Mouse (Mus musculus) retina, postnatal 1 day (tissue): ENCODE measurements around the gene Prmt8.

ENCODE experiments used
- DNase-seq: peaks from one replicate; pipeline ENCODE4 v3.0.0-alpha.2; 2012

The Prmt8 gene

DNA sequence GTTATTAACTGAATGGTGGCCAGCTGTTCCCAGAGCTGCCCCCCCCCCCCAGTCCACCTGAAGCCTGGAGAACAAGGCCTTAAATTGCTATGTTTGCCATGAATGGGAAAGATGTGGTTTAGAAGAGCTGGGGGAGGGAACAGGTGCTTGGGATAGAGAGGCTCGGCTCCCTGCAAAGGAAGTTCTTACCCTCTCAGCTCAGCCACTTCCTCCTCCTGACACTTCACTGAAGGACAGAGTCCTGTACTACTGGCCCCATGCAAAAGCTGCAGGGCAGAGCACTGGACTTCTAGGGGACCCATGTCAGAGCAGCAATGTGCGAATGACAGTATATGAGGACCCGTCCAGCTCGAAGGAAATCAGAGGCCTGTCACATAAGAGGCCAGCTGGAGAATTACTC lies 109.3 kb downstream of the Prmt8 start:
- DNase-seq: no peak

DNA sequence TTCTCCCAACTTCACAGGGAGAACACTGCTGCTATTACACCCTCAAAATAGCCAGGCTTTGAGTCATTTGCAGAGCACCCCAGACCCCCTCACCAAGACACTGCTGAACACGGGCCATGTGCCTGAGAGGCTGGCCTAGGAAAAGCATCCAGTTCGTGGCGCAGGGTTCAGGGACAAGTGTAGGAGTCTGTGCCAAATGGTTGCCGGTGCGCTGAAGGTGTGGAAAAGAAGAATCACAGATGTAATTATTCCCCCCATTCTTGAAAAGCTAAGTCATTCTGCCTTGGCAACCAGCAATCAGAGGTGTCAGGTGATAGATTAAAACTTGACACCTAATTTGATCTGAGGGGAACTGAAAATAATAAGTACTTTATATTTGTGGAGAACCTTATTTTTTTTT lies 109.8 kb downstream of the Prmt8 start:
- no peak for DNase-seq

DNA sequence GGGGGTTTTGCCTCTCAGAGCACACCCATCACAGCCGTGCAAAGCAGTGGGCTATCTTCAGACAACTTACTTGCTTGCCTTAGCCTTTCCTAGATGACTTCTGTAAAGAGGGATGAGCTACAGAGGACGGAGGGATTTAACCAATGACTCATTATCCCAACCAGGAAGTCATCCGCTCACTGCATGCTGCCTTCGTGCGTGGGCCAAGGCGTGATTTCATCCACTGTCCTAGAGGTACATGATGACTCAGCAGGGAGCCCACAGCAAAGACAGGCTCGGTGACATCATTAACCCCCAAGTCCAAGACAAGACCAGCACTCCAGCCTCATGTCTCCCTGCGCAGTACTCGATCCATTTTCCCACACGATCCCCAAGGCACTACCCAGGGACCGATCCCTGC lies 112.1 kb downstream of the Prmt8 start:
- DNase-seq: no peak

DNA sequence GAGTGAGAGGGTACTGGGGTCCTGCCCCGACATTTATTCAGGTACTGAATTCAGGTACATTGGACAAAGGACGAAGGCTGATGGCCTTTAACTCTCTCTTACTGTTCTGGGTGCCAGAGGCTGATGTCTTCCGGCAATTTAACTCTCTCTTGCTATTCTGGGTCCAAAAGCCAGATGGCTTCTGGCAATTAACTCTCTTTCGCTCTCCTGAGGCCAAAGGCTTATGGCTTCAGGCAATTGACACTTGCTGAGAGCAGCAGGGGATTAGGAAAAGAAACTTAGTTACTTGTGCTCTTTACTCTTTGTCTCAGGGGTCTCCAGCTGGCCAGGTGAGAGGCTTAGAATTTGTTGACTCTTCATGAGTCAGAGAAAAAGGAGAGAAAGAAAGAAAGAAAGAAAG lies 113.3 kb downstream of the Prmt8 start:
- DNase-seq: peak; percentile 55

DNA sequence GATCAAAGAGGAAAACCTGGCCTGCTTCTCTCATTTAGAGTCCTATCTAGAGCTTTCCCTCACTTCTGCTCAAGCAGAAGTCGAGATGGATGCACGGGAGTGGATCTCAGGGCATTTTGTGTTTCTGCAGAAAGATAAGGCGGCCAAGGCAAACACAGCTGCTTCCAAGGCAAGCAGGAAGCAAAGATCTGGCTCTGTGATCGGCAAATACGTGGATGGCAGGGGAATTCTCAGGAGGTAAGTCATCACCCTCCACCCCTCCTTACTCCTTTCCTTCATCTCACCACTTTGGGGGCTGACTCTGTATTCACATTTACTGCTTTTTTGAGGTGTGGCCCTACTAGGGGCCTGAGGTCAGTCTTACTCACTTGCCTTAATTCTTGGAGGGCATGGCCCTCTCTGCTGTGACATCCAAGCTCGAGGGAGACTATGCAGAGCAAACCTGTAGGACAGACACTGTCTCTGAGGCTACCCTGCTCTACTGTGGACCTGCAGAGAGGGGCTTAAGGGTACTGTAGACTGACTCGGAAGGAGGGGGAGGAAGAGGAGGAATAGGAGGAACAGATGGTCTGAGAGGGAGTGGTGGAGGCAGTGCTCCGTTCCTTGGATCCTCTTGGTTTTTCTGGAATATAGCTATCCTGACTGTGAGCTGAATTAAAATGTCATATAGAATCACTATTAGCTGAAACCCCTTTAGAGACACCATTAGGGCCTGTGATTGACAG lies 128.0 kb downstream of the Prmt8 start:
- no peak for DNase-seq
